Mouse (Mus musculus) limb, embryonic 13.5 days (tissue): ENCODE results near the gene Chchd3. TPM values are rescaled to one million over a fixed set of nuclear protein-coding genes. Genes with fewer than 3 reads are reported as not detected.

Experiments used
- ATAC-seq: fragments of 200-750 bp; cut with Nextera tagmentation; 2 replicates; pipeline ENCODE4 v1.8.0; 2017; ENCODE audit warnings: low read depth, moderate number of reproducible peaks, moderate TSS enrichment; ENCODE audit not compliant: low FRiP score
- H3K27ac ChIP-seq: fragments of 300-500 bp; sonication (generic); 2 replicates; pipeline ENCODE4 v1.5.1; 2015; ENCODE audit warnings: inconsistent platforms, mild to moderate bottlenecking, moderate library complexity
- H3K27me3 ChIP-seq: fragments of 300-500 bp; sonication (generic); 2 replicates; pipeline ENCODE4 v1.6.1; 2015; ENCODE audit warnings: mild to moderate bottlenecking, inconsistent platforms
- H3K36me3 ChIP-seq: fragments of 300-500 bp; sonication (generic); 2 replicates; pipeline ENCODE4 v1.6.1; 2015; ENCODE audit warnings: inconsistent platforms, mild to moderate bottlenecking, moderate library complexity
- H3K4me1 ChIP-seq: fragments of 300-500 bp; sonication (generic); 2 replicates; pipeline ENCODE4 v1.6.1; 2015; ENCODE audit warnings: inconsistent platforms
- H3K4me2 ChIP-seq: fragments of 300-500 bp; sonication (generic); replicated peaks from 2 replicates; pipeline ENCODE4 v1.6.1; 2015; ENCODE audit warnings: inconsistent platforms, mild to moderate bottlenecking, moderate library complexity
- H3K4me3 ChIP-seq: fragments of 300-500 bp; sonication (generic); 2 replicates; pipeline ENCODE4 v1.5.1; 2015; ENCODE audit warnings: moderate library complexity, mild to moderate bottlenecking, inconsistent platforms
- H3K9ac ChIP-seq: fragments of 300-500 bp; sonication (generic); 2 replicates; pipeline ENCODE4 v1.6.1; 2015; ENCODE audit warnings: mild to moderate bottlenecking, inconsistent platforms
- H3K9me3 ChIP-seq: fragments of 300-500 bp; sonication (generic); 2 replicates; pipeline ENCODE4 v1.6.1; 2016; ENCODE audit warnings: inconsistent platforms
- WGBS: fragments of 180-500 bp; shearing (Covaris S2); methylation state at CpG from one replicate; pipeline ENCODE4 v1.1.7; 2015; 5-methylcytosine and 5-hydroxymethylcytosine counted together
- polyA plus RNA-seq: library from polyadenylated mRNA; unstranded; fragments of >200 nt; fragmentation: Nextera tagmentation; extraction: Ambion mirVana; gene quantifications from 2 replicates; pipeline ENCODE4 v1.2.1, GENCODE M21; 2015

Gene Chchd3
- polyA plus RNA-seq, 1 experiment from 2014 or later = 105 TPM

DNA sequence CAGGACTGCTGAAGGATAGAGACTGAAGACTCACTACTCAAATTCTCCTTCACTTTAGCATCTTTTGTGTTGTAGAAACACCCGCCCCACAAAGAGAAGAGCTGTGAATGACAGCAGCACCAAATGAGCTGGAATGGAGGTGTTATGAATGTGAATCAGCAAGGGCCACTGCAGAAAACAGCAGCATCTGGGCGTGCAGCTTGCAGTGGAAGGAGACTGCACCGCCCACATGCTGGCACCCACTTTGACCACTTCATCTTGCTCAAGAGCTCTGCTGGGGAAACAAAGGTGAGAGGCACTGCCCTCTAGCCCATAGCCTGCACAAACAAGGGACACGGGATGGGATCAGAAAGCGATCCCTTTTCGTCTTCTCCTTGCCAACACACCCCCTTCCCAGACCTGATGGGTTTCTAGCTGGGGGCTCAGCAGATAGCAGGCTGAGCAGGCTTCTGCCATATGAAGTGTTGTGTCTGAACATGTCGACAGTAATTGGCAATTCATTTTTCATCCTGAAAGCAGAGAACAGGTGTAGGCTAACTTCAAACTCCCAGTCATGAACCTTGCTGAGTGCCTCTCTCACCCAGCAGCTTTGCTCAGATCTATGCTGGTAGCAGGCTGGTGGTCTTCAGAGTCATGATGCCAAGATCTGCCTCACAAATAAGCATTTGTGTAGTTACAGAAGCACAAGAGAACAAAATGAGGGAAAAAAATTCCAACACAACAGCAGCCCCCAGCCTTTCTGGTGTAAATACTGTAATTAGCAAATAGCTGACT, 222.7 kb downstream of the Chchd3 start:
- H3K27me3 ChIP-seq = no peaks in the 10 kb centered on the region
- 77% methylated on average over 7 of the region's 7 CpGs for WGBS
- peaks cover 8% of the 10 kb centered on the region for H3K36me3 ChIP-seq
- no peak overlapping the region for H3K4me3 ChIP-seq
- no peaks in the 10 kb centered on the region for H3K4me1 ChIP-seq
- no peak overlapping the region for H3K4me2 ChIP-seq
- no peak for ATAC-seq
- H3K27ac ChIP-seq = no peak overlapping the region
- H3K9ac ChIP-seq = no peak overlapping the region
- peaks cover 3% of the 10 kb centered on the region; the same call in 1 of the 2 replicates for H3K9me3 ChIP-seq

DNA sequence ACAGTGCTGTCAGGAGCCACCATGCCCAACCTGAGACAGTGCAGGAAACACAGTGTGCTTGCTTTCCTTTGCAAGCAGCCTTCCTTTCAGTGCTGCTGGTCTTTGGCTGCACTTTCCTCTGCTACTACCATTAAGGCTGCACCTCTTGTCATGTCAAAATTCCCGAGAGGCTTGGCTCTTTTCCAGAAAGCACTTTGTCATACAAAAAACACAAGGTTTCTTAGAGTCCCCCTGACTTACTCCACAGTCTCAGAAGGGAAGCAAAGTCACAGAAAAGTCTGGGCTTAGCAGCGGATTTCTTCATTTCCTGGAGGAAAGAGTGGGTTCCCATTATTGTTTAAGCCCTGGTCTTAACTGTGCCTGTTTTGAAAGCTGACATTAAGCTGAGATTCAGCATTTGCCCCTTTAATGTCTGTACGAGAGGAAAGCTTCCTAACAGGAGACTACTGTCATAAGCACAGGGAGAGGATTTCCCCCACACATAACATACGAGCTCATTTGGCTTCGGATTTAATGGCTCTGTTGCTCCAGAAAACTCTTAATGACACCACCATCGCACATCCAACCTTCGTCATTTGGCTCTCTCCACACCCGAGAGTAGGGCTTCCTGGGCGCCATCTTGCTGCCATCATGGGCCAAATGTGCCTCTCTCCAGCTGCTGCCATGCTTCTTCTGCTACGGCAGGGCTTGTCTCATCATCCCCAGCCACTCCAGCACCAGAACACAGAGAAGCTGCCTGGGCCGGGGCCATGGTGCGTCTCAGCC, 236.0 kb downstream of the Chchd3 start:
- Histone ChIP-seq H3K36me3 (no peaks in the 10 kb centered on the region), H3K4me1 (peaks cover 42% of the 10 kb centered on the region), H3K4me2 (no peak overlapping the region), H3K4me3 (no peak overlapping the region), H3K9me3 (no peaks in the 10 kb centered on the region), H3K27me3 (no peaks in the 10 kb centered on the region), H3K27ac (no peak overlapping the region; the same call in 1 of the 2 replicates), H3K9ac (no peak overlapping the region)
- WGBS = 67% methylated on average over 12 of the region's 12 CpGs
- ATAC-seq = no peak

DNA sequence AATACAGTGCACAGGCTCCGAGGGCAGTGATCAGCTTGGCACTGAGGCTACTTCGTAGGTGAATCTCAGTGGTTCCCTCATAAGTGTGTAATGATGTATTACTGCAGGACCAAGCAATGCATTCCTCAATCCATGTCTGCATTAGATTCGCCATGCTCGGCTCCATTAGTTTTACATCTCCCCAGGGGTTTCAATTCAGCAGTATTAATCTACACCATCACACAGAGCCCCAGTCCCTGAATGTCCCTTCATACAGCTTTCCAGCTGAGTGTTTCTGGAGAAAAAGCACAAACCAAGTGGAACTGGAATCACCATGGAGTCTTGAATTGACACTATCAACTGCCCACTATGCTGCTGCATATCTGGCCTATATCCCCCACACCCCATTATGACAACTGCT, 241.1 kb downstream of the Chchd3 start:
- ATAC-seq = no peak
- H3K4me2 ChIP-seq = no peak overlapping the region
- no peaks in the 10 kb centered on the region for H3K36me3 ChIP-seq
- no peak overlapping the region for H3K4me3 ChIP-seq
- H3K27ac ChIP-seq = no peak overlapping the region
- no peaks in the 10 kb centered on the region for H3K9me3 ChIP-seq
- H3K4me1 ChIP-seq = peaks cover 18% of the 10 kb centered on the region
- no peaks in the 10 kb centered on the region for H3K27me3 ChIP-seq
- H3K9ac ChIP-seq = no peak overlapping the region
- WGBS = 78% methylated on average over 4 of the region's 4 CpGs

DNA sequence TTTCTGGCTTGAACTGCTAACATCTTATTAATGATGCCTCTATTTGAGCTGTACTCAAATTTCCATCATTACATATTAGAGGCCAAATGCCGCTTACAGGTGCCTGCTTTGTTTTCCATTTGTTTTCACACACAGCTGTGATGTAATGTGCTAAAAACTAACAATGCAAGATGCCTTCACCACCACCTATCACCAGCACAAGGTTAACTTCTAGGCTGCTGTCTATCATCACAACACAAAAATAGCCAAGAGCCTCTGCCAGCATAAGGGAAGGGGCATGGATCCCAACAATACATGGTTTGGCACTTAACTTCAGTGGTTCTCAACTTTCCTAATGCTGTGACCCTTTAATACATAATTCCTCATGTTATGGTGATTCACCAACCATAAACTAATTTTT, 251.3 kb downstream of the Chchd3 start:
- Histone ChIP-seq H3K36me3 (no peaks in the 10 kb centered on the region), H3K27ac (no peak overlapping the region), H3K4me3 (no peak overlapping the region), H3K9me3 (no peaks in the 10 kb centered on the region), H3K9ac (no peak overlapping the region), H3K4me1 (peaks cover 16% of the 10 kb centered on the region; the same call in 1 of the 2 replicates), H3K27me3 (no peaks in the 10 kb centered on the region), H3K4me2 (no peak overlapping the region)
- ATAC-seq = no peak
- WGBS = 88% methylated on average over 1 of the region's 1 CpGs

DNA sequence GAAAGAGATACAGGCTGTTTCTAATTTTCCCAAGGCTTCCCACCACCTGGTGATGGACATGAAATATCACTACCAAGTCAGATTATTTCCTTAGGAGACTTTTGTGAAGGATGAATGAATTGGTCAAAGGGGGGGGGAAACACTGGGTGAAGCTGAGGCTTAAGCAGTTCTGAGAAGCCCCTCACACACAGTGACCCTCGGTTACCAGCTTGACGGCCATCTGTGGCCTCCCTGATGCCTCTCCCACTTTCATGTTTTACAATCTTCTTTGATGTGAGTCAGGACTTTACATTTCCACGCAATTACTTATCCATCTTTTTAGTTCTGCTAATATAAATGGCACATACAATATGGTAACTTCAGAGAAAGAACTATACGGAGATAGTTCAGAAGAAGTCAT, 252.3 kb downstream of the Chchd3 start:
- no peaks in the 10 kb centered on the region for H3K9me3 ChIP-seq
- H3K4me3 ChIP-seq = no peak overlapping the region
- H3K9ac ChIP-seq = no peak overlapping the region
- no peaks in the 10 kb centered on the region for H3K27me3 ChIP-seq
- H3K36me3 ChIP-seq = peaks cover 5% of the 10 kb centered on the region; the same call in 1 of the 2 replicates
- H3K4me1 ChIP-seq = peaks cover 16% of the 10 kb centered on the region; the same call in 1 of the 2 replicates
- H3K27ac ChIP-seq = no peak overlapping the region
- H3K4me2 ChIP-seq = no peak overlapping the region
- ATAC-seq = no peak
- 28% methylated on average over 4 of the region's 4 CpGs for WGBS

DNA sequence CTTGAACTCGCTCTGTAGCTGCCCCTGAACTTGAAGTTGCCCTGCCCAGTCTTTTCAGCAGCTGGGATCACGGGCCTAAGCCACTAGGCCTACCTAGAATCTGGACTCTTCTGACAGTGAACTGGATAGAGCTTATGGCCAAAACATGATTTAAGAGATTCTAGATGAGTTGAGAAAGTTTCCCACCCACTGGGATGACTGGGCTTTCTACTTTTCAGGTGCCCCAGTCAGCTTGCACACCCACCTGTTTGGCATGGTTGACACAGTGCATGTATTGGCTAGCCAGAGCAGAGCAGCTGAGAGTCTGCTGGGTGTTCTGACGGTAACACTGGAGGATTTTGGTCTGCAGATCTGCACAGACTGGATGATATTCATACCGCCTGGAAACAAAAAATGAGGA, 256.4 kb downstream of the Chchd3 start:
- peaks cover 14% of the 10 kb centered on the region for H3K36me3 ChIP-seq
- ATAC-seq = no peak
- no peaks in the 10 kb centered on the region for H3K9me3 ChIP-seq
- H3K27ac ChIP-seq = no peak overlapping the region
- H3K27me3 ChIP-seq = no peaks in the 10 kb centered on the region
- H3K9ac ChIP-seq = no peak overlapping the region
- 92% methylated on average over 4 of the region's 4 CpGs for WGBS
- H3K4me1 ChIP-seq = no peaks in the 10 kb centered on the region
- no peak overlapping the region for H3K4me3 ChIP-seq
- no peak overlapping the region for H3K4me2 ChIP-seq

DNA sequence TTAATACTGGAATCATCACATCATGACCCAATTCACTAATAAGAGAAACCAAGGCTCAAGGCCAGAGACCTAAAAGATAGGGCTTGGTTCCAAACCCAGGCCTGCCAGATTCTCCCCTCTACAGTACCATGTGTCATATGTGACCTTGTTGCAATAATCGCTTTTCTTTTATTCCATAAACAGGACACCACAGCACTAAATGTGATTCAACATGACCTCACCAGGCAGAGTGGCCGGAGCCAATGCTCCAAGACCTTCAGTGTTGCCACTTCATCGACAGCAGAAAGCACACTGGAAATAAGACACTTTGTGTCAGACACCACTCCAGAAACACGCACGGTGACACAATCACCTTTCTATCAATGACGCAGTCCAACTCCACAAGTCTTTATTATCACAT, 258.3 kb downstream of the Chchd3 start:
- WGBS = 96% methylated on average over 6 of the region's 6 CpGs
- no peak for ATAC-seq
- H3K27me3 ChIP-seq = no peaks in the 10 kb centered on the region
- H3K4me3 ChIP-seq = no peak overlapping the region
- no peak overlapping the region for H3K4me2 ChIP-seq
- H3K36me3 ChIP-seq = peaks cover 14% of the 10 kb centered on the region
- peaks cover 6% of the 10 kb centered on the region for H3K4me1 ChIP-seq
- no peaks in the 10 kb centered on the region for H3K9me3 ChIP-seq
- H3K9ac ChIP-seq = no peak overlapping the region
- H3K27ac ChIP-seq = no peak overlapping the region

DNA sequence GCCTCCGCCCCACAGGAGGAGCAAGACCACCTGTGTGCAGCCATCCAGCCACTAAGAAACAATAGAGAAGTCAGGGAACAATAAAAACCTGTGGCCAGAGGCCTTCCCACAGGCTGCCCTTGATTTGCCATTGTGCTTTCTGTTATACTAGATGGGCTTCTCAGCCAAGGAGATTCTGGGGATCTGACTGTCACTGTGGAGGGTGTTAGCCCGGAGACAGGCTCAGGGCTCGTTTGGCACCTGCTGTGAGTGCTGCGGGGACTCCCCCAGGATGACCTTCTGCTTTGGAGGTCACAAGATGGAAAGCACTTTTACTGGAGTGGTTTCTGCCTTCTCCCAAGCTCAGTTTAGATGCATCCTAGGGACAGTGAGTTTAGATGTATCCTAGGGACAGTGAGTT, 262.5 kb downstream of the Chchd3 start:
- no peak overlapping the region for H3K4me2 ChIP-seq
- no peak overlapping the region for H3K4me3 ChIP-seq
- H3K27me3 ChIP-seq = no peaks in the 10 kb centered on the region
- no peak for ATAC-seq
- peaks cover 13% of the 10 kb centered on the region for H3K36me3 ChIP-seq
- no peak overlapping the region for H3K27ac ChIP-seq
- 46% methylated on average over 4 of the region's 4 CpGs for WGBS
- H3K9me3 ChIP-seq = no peaks in the 10 kb centered on the region
- no peak overlapping the region for H3K9ac ChIP-seq
- H3K4me1 ChIP-seq = peaks cover 18% of the 10 kb centered on the region

DNA sequence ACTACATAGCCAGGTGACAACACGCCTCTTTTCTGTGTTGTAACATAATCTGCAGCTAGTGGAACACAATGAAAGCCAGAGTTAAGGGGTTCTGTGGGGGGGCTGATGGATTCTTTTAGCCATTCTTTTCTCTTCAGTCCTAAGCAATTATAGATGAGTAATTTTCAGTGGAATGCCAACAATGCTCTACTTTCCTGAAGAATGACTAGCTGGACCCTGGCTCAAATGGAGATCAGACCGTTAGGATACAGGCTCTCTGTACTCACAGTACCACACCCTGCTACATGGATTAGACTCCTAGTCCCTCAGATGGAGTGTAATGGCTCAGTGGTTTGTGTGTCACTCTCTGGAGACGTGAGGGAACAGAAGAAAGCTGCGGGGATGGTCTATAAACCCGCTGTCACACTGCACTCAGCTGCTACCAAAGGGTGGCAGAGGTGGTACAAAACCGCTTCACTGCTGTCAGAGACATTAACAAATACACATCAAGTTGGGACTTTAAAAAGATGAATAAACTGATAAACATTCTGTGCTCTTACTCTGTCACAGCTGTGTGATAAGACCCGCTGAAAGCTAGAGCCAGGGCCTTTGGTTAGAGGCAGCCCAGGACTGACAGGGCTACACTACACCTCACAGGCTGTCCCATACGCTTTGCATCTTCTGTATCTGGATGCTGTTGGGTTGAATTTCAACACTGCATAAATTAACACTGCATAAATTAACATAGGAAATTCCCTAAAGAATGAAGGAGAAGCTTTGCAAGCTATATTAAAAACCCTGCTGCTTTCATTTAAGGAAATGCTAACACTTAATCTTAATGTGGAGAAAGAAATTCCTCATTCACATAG, 264.2 kb downstream of the Chchd3 start:
- ATAC-seq = no peak
- H3K27ac ChIP-seq = no peak overlapping the region
- no peak overlapping the region for H3K4me2 ChIP-seq
- peaks cover 20% of the 10 kb centered on the region for H3K36me3 ChIP-seq
- peaks cover 18% of the 10 kb centered on the region for H3K4me1 ChIP-seq
- H3K9ac ChIP-seq = no peak overlapping the region
- no peaks in the 10 kb centered on the region for H3K9me3 ChIP-seq
- no peak overlapping the region for H3K4me3 ChIP-seq
- 47% methylated on average over 8 of the region's 8 CpGs for WGBS
- no peaks in the 10 kb centered on the region for H3K27me3 ChIP-seq

DNA sequence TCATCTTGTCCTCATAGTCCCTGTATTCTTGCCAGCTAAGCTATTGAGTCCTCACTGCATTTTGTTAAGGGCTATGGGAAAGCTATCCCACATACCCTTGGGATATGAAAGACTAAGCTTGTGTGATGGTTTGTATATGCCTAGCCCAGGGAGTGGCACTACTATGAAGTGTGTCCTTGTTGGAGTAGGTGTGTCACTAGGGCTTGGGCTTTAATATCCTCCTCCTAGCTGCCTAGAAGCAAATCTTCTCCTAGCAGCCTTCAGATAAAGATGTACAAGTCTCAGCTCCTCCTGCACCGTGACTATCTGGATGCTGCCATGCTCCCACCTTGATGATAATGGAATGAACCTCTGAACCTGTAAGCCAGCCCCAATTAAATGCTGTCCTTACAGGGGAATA, 266.5 kb downstream of the Chchd3 start:
- WGBS = 97% methylated on average over 1 of the region's 1 CpGs
- Histone ChIP-seq H3K27ac (no peak overlapping the region), H3K4me1 (peaks cover 18% of the 10 kb centered on the region), H3K9me3 (no peaks in the 10 kb centered on the region), H3K4me2 (no peak overlapping the region), H3K27me3 (no peaks in the 10 kb centered on the region), H3K36me3 (peaks cover 28% of the 10 kb centered on the region), H3K9ac (no peak overlapping the region), H3K4me3 (no peak overlapping the region)
- ATAC-seq = no peak

DNA sequence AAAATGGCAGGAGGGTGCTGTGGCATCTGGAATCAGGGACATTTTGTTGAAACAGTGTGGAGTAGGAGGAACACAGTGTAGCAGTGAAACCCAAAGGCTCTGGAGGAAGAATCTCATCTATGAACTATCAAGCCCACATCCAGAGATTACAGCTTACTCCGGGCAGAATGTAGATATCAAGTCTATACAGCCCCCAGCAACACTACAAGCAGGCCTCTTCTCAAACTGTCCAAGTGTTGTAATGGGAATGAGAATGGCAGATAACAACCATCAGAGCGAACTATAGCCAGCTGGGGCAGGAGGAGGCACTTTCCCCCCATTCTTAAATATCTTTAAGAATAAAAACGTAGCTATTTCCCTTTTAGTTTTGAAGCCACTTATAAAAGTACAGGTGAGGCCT, 266.9 kb downstream of the Chchd3 start:
- H3K4me2 ChIP-seq = no peak overlapping the region
- no peak overlapping the region for H3K4me3 ChIP-seq
- peaks cover 28% of the 10 kb centered on the region for H3K36me3 ChIP-seq
- H3K27ac ChIP-seq = no peak overlapping the region
- no peaks in the 10 kb centered on the region for H3K9me3 ChIP-seq
- no peaks in the 10 kb centered on the region for H3K27me3 ChIP-seq
- H3K4me1 ChIP-seq = peaks cover 18% of the 10 kb centered on the region
- no peak for ATAC-seq
- 94% methylated on average over 3 of the region's 3 CpGs for WGBS
- no peak overlapping the region for H3K9ac ChIP-seq

DNA sequence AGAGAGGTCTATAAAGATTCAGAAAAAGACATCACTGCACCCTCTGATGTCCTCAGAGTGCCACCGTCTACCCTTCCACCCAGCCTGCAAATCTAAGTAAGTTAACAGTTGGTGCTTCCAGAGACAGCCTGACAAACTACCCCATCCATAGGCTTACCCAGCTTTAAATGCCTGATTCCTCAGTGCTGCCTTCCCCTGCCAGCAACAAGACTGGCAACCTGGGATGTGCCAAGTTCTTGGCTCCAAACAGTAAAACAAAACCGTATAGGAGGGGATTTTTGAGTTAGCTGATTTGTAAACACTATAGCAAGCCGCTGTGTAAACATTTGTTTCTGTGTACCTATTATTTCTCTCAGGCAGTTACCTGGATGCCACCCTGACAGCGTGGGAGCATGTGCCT, 269.6 kb downstream of the Chchd3 start:
- H3K4me3 ChIP-seq = no peak overlapping the region
- H3K4me1 ChIP-seq = peaks cover 18% of the 10 kb centered on the region
- no peak overlapping the region for H3K9ac ChIP-seq
- no peaks in the 10 kb centered on the region for H3K9me3 ChIP-seq
- H3K36me3 ChIP-seq = peaks cover 28% of the 10 kb centered on the region
- no peak overlapping the region for H3K4me2 ChIP-seq
- no peak for ATAC-seq
- no peak overlapping the region for H3K27ac ChIP-seq
- H3K27me3 ChIP-seq = no peaks in the 10 kb centered on the region
- WGBS = 89% methylated on average over 4 of the region's 4 CpGs
